Mouse (Mus musculus) c-Kit-positive CD71-positive TER-119-negative erythroid progenitor cells, embryonic 14.5 days (primary cell): ENCODE measurements around the gene Rln1.
A peak's percentile ranks its signal among the peaks of the same experiment; 100 is the strongest.

Experiments
- DNase-seq: peaks from one replicate; pipeline ENCODE4 v3.0.0-alpha.2; 2013; ENCODE audit warnings: low read depth

Rln1 gene

DNA sequence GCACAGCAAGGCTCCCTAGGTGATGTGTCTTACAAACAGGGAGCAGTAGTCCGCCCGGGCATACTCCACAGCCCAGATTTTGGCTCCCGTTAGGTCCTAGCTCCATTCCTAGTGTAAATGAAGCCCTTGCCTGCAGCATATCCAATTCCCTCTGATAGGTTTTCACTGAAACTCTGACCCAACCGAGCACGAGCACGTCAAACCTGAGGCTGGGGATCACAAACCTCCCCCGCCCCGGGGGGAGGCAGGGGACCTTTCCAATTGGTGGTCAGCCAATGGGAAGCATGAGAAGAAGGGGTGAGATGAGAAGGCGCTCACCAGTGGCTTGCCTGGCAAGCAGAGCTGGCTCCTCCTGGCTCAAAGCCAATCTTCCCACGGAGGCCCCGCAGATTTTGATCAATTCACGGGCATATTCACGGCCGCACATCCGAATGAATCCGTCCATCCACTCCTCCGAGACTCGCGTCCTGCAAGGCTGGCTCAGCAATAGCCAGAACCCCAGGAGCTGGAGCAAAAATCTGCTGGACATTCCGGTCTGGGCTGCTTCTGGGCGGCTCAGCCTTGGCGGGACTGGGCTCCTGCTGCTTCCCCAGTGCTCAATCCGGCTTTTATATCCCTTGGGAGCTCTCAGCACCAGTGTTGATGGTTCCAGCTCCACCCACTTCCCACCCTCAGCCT, at the start of gene Rln1:
Gene Rln1 (minus strand): TSS at position 603 of the 678 bp plus-strand sequence.
- no peak for DNase-seq

DNA sequence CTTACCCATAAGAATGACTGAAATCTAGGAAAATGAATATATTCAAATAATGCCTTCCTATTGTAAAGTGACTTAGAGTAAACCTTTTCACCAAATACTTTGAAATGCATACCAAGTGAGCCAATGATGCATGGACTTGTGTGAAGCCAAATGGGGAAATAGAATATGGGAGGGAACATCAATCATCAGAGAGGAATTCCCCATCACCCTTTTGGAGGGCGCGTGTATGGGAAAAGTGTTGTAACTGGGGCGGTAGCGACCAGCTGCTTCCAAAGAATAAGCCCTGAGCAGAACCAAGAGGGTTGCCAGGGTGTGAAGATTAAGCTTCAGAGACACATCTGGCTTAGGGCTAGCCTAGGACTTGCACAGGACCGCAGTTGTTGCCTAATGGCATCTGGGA, 48.9 kb upstream of the Rln1 start:
- no peak for DNase-seq

GRCm38 (mm10) chr19:29379839-29380603, 45.6 kb upstream of the Rln1 start:
- DNase-seq: no peak

- no peak for DNase-seq
These were observed 41.9 kb upstream of the Rln1 start for GRCm38 (mm10) chr19:29376382-29376781.

GRCm38 (mm10) chr19:29374947-29375346, 40.5 kb upstream of the Rln1 start:
- DNase-seq: no peak

DNA sequence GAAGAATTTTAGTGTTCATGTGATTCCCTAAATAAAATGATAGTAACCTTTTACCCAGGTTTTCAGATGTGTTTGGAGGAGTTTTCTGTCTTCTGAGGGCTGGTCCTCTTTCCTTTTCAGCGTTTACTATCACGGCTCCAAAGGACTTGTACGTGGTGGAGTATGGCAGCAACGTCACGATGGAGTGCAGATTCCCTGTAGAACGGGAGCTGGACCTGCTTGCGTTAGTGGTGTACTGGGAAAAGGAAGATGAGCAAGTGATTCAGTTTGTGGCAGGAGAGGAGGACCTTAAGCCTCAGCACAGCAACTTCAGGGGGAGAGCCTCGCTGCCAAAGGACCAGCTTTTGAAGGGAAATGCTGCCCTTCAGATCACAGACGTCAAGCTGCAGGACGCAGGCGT, 39.0 kb upstream of the Rln1 start:
- no peak for DNase-seq

DNA sequence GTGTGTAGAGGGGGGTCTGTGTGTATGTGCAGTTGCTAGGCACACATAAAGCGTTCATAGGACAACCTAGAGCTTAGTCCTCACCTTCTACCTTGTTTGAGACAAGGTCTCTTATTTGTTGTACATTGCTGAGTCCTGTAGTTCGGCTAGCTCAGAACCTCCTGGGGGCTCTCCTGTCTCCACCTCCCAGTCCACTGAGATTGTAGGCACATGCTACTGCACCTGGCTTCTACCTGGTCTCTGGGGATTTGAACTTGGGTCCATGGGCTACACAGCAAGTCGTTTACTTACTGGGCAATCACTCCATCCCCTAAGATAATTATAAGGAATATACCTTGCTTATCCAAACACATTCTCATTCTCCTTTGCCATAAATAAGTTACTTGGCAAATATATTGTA, 38.2 kb upstream of the Rln1 start:
- no peak for DNase-seq

DNA sequence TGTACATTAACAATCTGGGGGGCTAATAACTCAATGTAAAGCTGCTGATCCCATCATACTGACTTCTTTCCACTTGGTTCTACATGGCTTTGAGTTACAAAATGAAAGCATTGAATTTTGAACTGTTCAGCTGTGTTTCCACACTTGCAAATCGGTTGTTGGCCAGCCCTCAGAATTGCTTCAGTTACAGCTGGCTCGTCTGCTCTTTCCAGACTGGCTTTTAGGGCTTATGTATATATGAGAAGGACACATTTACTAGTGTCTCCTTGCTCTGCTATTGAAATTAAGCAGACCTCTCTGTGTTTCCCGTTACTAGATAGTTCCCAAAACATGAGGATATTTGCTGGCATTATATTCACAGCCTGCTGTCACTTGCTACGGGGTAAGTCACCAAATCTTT, 37.7 kb upstream of the Rln1 start:
- DNase-seq: no peak

DNA sequence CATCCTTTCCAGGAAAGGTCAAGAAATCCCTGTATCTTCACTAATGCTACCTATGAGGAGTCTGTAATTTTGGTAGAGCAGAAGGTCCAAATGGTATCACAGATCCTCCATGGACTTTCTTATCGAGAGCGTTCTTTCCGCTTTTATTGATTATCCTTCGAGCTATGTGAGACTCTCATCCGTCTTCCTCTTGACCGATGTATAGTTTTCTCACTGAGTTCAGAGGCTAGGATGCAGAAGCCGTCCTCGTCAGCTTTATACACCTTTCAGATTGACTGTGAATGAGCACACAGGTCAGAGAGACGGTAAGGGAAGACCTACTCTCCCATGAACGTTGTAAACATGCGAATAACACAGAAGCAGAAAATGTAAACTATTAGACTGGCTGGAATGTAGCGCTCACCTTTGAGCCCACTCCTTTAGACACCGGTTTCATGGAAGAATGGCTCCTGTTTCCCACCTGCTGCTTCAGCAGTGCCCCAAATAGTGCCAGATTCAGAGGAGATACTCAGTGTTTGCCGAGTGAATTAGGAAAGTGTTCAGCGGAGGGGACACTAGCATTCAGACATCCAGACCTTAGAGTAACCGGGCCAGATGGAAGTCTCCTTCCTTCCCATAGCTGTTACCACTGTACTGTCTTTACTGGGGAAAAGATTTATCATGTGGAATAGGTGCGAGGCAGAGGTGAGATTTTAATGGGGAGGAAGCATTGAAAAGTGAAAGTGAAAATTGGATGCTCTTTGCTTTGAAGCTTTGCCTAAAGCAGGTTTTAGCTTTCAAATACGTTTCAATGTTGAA, 37.0 kb upstream of the Rln1 start:
- no peak for DNase-seq

DNA sequence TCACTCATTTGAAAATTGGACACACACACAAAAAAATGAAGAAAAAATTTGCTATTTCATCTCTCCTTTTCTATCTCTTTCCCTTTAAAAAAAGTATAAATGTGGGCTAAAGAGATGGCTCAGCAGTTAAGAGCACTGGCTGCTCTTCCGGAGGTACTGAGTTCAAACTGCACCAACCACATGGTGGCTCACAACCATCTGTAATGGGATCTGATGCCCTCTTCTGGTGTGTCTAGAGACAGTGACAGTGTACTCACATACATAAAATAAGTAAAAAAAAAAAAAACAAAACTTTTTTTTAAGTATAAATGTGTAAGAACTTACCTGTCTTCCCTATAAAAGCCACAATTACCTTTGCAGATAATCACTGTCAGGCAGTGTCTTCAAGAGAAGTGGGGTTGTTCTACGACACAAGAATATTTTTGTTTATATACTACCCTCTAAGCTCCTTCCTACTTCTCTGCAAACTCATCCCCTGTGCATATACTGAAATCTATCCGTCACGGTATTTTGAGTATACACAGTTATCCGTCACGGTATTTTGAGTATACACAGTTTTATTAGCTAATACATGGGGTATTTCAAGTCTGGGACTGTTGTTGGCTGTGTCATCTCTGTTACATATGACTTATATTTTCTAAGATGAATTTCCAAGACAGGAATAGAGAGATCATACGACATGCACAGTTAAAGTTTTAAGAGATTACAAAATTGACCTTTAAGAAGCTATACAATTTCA, 36.2 kb upstream of the Rln1 start:
- DNase-seq: no peak

- no peak for DNase-seq
These were observed 35.6 kb upstream of the Rln1 start for GRCm38 (mm10) chr19:29370112-29370511.

GRCm38 (mm10) chr19:29368671-29369309, 34.3 kb upstream of the Rln1 start:
- no peak for DNase-seq

DNA sequence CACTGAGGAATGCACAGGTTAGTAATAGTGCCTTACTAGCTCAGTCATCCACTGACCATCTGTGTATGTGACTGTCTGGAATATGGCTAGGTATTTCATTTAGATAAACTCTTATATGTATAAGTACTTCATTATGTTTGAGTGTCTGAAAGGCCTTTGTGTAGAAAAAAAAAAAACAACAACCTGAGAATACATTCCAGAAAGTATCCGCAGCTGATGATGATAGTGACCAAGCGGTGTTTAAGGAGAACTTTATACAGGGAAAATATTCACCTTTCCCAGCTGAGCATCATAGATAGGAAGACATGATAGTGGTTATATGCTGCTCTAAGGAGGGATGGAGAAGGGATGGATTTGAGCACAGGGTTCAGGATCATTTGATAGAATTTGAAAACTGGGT, 33.6 kb upstream of the Rln1 start:
- no peak for DNase-seq

GRCm38 (mm10) chr19:29366969-29367622, 32.6 kb upstream of the Rln1 start, which contains the start of the genes Plgrkt and Cd274:
Gene Plgrkt (minus strand): TSS chr19:29367390.
Gene Cd274 (plus strand): TSS chr19:29367455.
- peak; percentile 90 for DNase-seq

- no peak for DNase-seq
These were observed 31.9 kb upstream of the Rln1 start for GRCm38 (mm10) chr19:29366226-29366968.

DNA sequence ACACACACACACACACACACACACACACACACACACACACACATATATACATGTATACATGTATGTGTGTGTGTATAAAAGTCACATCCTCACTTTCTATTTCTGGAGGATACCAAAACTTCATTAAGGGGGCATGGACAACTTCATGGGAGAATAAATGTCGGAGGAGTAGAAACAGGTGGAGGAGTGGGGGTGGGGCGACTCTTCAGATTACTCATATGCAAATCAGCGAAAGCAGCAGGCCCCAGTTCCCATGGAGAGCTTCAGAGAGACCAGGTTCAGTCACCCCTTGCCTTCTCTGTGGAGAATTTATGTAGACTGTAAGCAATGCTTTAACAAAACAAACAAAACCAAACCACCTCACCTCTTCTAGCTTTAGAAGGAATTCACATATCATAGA, 30.6 kb upstream of the Rln1 start:
- no peak for DNase-seq

GRCm38 (mm10) chr19:29364076-29364475, 29.6 kb upstream of the Rln1 start:
- DNase-seq: no peak

GRCm38 (mm10) chr19:29363557-29363956, 29.1 kb upstream of the Rln1 start:
- no peak for DNase-seq

DNA sequence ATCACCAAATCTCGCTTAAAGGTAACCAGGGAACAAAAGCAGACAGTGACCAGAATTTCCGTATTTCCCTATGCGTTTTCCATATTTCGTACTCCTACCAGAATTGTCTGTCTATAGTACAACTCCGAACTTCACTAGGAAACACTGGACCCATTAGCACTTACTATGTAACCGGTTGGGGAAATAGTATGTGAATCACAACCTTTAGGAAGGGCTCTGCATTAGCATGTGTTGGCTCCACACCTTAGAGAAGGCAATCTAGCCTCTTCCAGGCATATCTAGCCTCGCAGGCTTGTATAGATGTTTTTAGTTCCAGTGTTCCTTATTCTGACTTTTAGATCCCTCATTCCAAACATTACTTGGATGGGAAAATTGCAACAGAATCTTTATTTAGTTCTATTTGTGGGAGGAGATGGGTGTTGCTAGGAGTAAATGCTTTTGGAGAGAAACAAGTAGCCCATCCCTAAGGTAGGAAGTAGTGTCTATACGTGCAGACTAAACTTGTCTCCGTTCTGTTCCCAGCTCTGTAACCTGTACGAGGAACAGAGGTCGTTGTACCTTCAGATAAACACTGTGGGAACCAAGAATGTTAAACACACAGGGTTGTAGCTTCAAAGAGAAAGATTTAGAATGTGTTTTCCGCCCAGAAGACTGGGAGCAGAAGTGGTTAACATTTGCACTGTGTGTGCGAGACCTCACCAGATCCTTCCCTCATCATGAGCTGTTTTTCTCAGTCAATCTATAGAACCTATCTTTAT, 27.9 kb upstream of the Rln1 start:
- no peak for DNase-seq
